Mouse (Mus musculus) thymus, adult 18-20 months (tissue): ENCODE data around the gene Myom1.

Source experiments
- DNase-seq, 2 experiments: peaks; one replicate each; pipeline ENCODE4 v3.0.0; 2022; ENCODE audit warnings: mixed read lengths in 2 of 2

Gene Myom1

GRCm38 (mm10) chr17:71062870-71063602 is 60.6 kb downstream of the Myom1 start:
- DNase-seq, result no peak

GRCm38 (mm10) chr17:71064463-71065014 is 62.1 kb downstream of the Myom1 start:
- no peak for DNase-seq

GRCm38 (mm10) chr17:71065127-71065526 is 62.7 kb downstream of the Myom1 start:
- no peak for DNase-seq

- DNase-seq, result no peak
Measured at GRCm38 (mm10) chr17:71069176-71069575, 66.7 kb downstream of the Myom1 start.

- DNase-seq, result no peak
Measured at GRCm38 (mm10) chr17:71071958-71072357, 69.5 kb downstream of the Myom1 start.

- no peak for DNase-seq
Measured at GRCm38 (mm10) chr17:71074386-71074785, 72.0 kb downstream of the Myom1 start.

- no peak for DNase-seq
Measured at GRCm38 (mm10) chr17:71081986-71082385, 79.6 kb downstream of the Myom1 start.

GRCm38 (mm10) chr17:71086969-71087368 is 84.5 kb downstream of the Myom1 start:
- no peak for DNase-seq

- no peak for DNase-seq
Measured at GRCm38 (mm10) chr17:71087396-71088153, 85.1 kb downstream of the Myom1 start.

- DNase-seq, result no peak
Measured at GRCm38 (mm10) chr17:71088154-71088521, 85.7 kb downstream of the Myom1 start.

- no peak for DNase-seq
Measured at GRCm38 (mm10) chr17:71088991-71089434, 86.6 kb downstream of the Myom1 start.

- no peak for DNase-seq
Measured at GRCm38 (mm10) chr17:71089781-71090480, 87.5 kb downstream of the Myom1 start.

GRCm38 (mm10) chr17:71091024-71091423 is 88.6 kb downstream of the Myom1 start:
- DNase-seq, result no peak

GRCm38 (mm10) chr17:71092341-71092740 is 89.9 kb downstream of the Myom1 start:
- no peak for DNase-seq

- DNase-seq, result no peak
Measured at GRCm38 (mm10) chr17:71093793-71094192, 91.4 kb downstream of the Myom1 start.

- DNase-seq, result no peak
Measured at GRCm38 (mm10) chr17:71094438-71094837, 92.0 kb downstream of the Myom1 start.

- no peak for DNase-seq
Measured at GRCm38 (mm10) chr17:71096557-71097208, 94.2 kb downstream of the Myom1 start.

- DNase-seq, result no peak
Measured at GRCm38 (mm10) chr17:71097209-71097597, 94.8 kb downstream of the Myom1 start.

- no peak for DNase-seq
Measured at GRCm38 (mm10) chr17:71098606-71099005, 96.2 kb downstream of the Myom1 start.

GRCm38 (mm10) chr17:71102571-71103551 is 100.4 kb downstream of the Myom1 start:
- DNase-seq, result no peak

- no peak for DNase-seq
Measured at GRCm38 (mm10) chr17:71105297-71105696, 102.9 kb downstream of the Myom1 start.
